Mouse (Mus musculus) frontal cortex, postnatal 10 days (tissue): Measurements from ENCODE around the gene Msi2.

Experiments
- DNase-seq, 2 experiments: peaks; one replicate each; pipeline ENCODE4 v3.0.0; 2022; ENCODE audit warnings: low spot score in 2 of 2, mixed read lengths in 1 of 2

Gene Msi2

GRCm38 (mm10) chr11:88449180-88449579, 269.1 kb downstream of the Msi2 start:
- no peak for DNase-seq

- DNase-seq = no peak
These were observed 269.7 kb downstream of the Msi2 start for GRCm38 (mm10) chr11:88448571-88448970.

GRCm38 (mm10) chr11:88447350-88447749, 271.0 kb downstream of the Msi2 start:
- DNase-seq = no peak

GRCm38 (mm10) chr11:88443905-88444304, 274.4 kb downstream of the Msi2 start:
- DNase-seq = no peak

GRCm38 (mm10) chr11:88443291-88443690, 275.0 kb downstream of the Msi2 start:
- no peak for DNase-seq

GRCm38 (mm10) chr11:88441871-88442740, 276.2 kb downstream of the Msi2 start:
- no peak for DNase-seq

- DNase-seq = no peak
These were observed 279.7 kb downstream of the Msi2 start for GRCm38 (mm10) chr11:88438659-88439058.

- DNase-seq = no peak
These were observed 281.7 kb downstream of the Msi2 start for GRCm38 (mm10) chr11:88436596-88436995.

GRCm38 (mm10) chr11:88435543-88435942, 282.8 kb downstream of the Msi2 start:
- DNase-seq = no peak

- DNase-seq = no peak
These were observed 286.7 kb downstream of the Msi2 start for GRCm38 (mm10) chr11:88431363-88432269.

GRCm38 (mm10) chr11:88430292-88430691, 288.0 kb downstream of the Msi2 start:
- DNase-seq = no peak

- DNase-seq = no peak
These were observed 288.6 kb downstream of the Msi2 start for GRCm38 (mm10) chr11:88429680-88430079.

- no peak for DNase-seq
These were observed 292.6 kb downstream of the Msi2 start for GRCm38 (mm10) chr11:88425631-88426101.

- no peak for DNase-seq
These were observed 294.1 kb downstream of the Msi2 start for GRCm38 (mm10) chr11:88424034-88424767.

GRCm38 (mm10) chr11:88421057-88421578, 297.2 kb downstream of the Msi2 start:
- no peak for DNase-seq

- DNase-seq = no peak
These were observed 298.5 kb downstream of the Msi2 start for GRCm38 (mm10) chr11:88419657-88420366.

GRCm38 (mm10) chr11:88419064-88419463, 299.2 kb downstream of the Msi2 start:
- no peak for DNase-seq

GRCm38 (mm10) chr11:88414157-88414870, 304.0 kb downstream of the Msi2 start:
- DNase-seq = no peak

GRCm38 (mm10) chr11:88412423-88413094, 305.8 kb downstream of the Msi2 start:
- peak in 1 of 2 experiments; percentile 73 for DNase-seq

- no peak for DNase-seq
These were observed 310.0 kb downstream of the Msi2 start for GRCm38 (mm10) chr11:88408305-88408704.
